Mouse (Mus musculus): Measurements from ENCODE around the gene Mgat5. TPM values are rescaled to one million over a fixed set of nuclear protein-coding genes. Genes with fewer than 3 reads are reported as not detected.
A peak's percentile ranks its signal among the peaks of the same experiment; 100 is the strongest.

Mgat5 gene
- polyA plus RNA-seq, 2 experiments from 2014 or later: 14.3 to 21.6 TPM

GRCm38 (mm10) chr1:127395724-127396123 lies 190.9 kb downstream of the Mgat5 start:
- ATAC-seq: no peak

- ATAC-seq: no peak
Observed at GRCm38 (mm10) chr1:127396569-127397349, 191.9 kb downstream of the Mgat5 start.

GRCm38 (mm10) chr1:127397396-127397795 lies 192.6 kb downstream of the Mgat5 start:
- ATAC-seq: no peak

- ATAC-seq: no peak
Observed at GRCm38 (mm10) chr1:127398186-127398585, 193.4 kb downstream of the Mgat5 start.

GRCm38 (mm10) chr1:127400198-127400597 lies 195.4 kb downstream of the Mgat5 start:
- no peak for ATAC-seq

- no peak for ATAC-seq
Observed at GRCm38 (mm10) chr1:127400666-127401065, 195.9 kb downstream of the Mgat5 start.

GRCm38 (mm10) chr1:127404655-127405054 lies 199.8 kb downstream of the Mgat5 start:
- ATAC-seq: no peak

GRCm38 (mm10) chr1:127408957-127409423 lies 204.2 kb downstream of the Mgat5 start:
- ATAC-seq: no peak

- peak; percentile 78 for ATAC-seq
Observed at GRCm38 (mm10) chr1:127409512-127409911, 204.7 kb downstream of the Mgat5 start.

GRCm38 (mm10) chr1:127414500-127414899 lies 209.7 kb downstream of the Mgat5 start:
- no peak for ATAC-seq

GRCm38 (mm10) chr1:127415896-127416295 lies 211.1 kb downstream of the Mgat5 start:
- ATAC-seq: no peak

GRCm38 (mm10) chr1:127416971-127417370 lies 212.2 kb downstream of the Mgat5 start:
- ATAC-seq: no peak

GRCm38 (mm10) chr1:127418916-127419575 lies 214.2 kb downstream of the Mgat5 start:
- no peak for ATAC-seq

- no peak for ATAC-seq
Observed at GRCm38 (mm10) chr1:127419581-127419980, 214.8 kb downstream of the Mgat5 start.

GRCm38 (mm10) chr1:127420383-127420782 lies 215.6 kb downstream of the Mgat5 start:
- no peak for ATAC-seq

GRCm38 (mm10) chr1:127420795-127421194 lies 216.0 kb downstream of the Mgat5 start:
- ATAC-seq: no peak

- ATAC-seq: no peak
Observed at GRCm38 (mm10) chr1:127422565-127422964, 217.8 kb downstream of the Mgat5 start.

GRCm38 (mm10) chr1:127425021-127425532 lies 220.3 kb downstream of the Mgat5 start:
- ATAC-seq: peak; percentile 77

GRCm38 (mm10) chr1:127430290-127430689 lies 225.5 kb downstream of the Mgat5 start:
- no peak for ATAC-seq

- no peak for ATAC-seq
Observed at GRCm38 (mm10) chr1:127434829-127435228, 230.0 kb downstream of the Mgat5 start.

- no peak for ATAC-seq
Observed at GRCm38 (mm10) chr1:127437091-127437490, 232.3 kb downstream of the Mgat5 start.

GRCm38 (mm10) chr1:127439452-127439891 lies 234.7 kb downstream of the Mgat5 start:
- ATAC-seq: no peak

- ATAC-seq: no peak
Observed at GRCm38 (mm10) chr1:127441007-127441406, 236.2 kb downstream of the Mgat5 start.

GRCm38 (mm10) chr1:127441736-127442135 lies 236.9 kb downstream of the Mgat5 start:
- no peak for ATAC-seq

All from CD4-positive, CD25-positive, alpha-beta regulatory T cell, adult 4 months (primary cell).